Mouse (Mus musculus): ENCODE measurements around the gene Atl1.

GRCm38 (mm10) chr12:69853942-69854341, 38.5 kb upstream of the Atl1 start:
- TF ChIP-seq CTCF (IDR thresholded peaks at IDR 0.05; ENCODE audit: low read depth), result no peak
- no peak for TF ChIP-seq EP300 (IDR thresholded peaks at IDR 0.05; ENCODE audit: low read depth)

Measured in liver, embryonic 14.5 days (tissue).